Mouse (Mus musculus): ENCODE results near the gene Tmem247. TPM values are rescaled to one million over a fixed set of nuclear protein-coding genes. Genes with fewer than 3 reads are reported as not detected.
A peak's percentile ranks its signal among the peaks of the same experiment; 100 is the strongest.

Tmem247 gene
- total RNA-seq (2021), result not detected
- long read RNA-seq, result 0 reads

DNA sequence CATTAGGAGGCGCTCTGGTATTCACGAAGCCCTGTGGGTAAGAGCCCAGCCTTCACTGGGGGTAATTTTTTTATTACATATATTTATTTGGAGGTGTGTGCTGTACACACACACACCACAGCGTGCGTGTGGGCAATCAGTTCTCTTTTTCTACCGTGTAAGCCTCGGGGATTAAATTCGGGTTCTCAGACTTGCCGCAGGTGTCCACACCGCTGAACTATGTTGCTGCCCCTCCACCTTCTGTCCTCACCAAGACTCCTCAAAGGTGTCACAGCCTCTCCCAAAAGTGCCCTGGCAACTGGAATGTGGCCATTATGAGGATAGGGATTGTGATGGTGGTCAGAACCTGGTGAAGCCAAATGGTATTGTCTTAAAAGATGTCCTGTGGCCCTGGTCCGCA, at the start of gene Tmem247:
TSS of gene Tmem247 (plus strand) at position 301 of the 400 bp plus-strand sequence.
- no peak for DNase-seq (ENCODE audit: low spot score in 2 of 2)

GRCm38 (mm10) chr17:86870586-86870985, 46.6 kb upstream of the Tmem247 start:
- DNase-seq (ENCODE audit: low spot score in 2 of 2), result no peak

DNA sequence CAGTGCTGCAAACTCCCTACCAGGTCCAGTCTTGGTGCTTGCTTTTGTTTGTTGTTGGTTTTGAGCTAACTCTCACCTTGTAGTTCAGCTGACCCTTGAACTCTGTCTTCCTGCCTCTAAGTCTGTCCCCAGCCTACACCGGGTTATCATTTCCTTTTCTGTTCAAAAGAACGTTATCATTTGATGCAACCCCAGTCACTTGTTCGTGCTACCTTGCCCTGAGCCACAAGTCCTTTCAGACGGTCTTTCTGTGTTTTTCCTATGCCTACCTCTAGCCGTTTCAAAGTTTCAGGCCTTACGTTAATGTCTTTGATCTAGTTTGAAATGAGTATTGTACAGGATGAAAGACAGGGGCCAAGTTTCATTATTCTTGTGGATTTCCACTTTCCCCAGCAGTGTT, 44.5 kb upstream of the Tmem247 start:
- DNase-seq (ENCODE audit: low spot score in 2 of 2), result no peak

GRCm38 (mm10) chr17:86876940-86877339, 40.2 kb upstream of the Tmem247 start:
- DNase-seq (ENCODE audit: low spot score in 2 of 2), result no peak

DNA sequence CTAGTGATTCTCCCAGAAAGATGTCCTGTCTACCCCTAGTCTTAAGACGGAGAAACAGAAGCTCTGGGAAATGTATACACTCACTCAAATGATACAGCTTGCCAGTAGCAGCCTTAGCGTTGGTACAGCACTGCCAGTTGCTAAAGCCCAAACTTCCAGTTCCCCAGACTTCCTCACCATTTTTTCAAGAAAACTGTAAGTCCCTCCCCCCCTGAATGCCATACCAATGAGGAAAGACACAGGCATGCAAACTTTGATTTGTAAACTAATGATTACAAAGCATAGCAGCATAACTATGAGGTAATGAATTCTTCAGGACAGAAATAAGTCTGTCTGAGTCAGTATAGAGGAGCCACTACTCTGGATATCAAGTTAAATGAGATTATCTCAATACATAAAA, 39.4 kb upstream of the Tmem247 start:
- DNase-seq (ENCODE audit: low spot score in 2 of 2), result no peak

DNA sequence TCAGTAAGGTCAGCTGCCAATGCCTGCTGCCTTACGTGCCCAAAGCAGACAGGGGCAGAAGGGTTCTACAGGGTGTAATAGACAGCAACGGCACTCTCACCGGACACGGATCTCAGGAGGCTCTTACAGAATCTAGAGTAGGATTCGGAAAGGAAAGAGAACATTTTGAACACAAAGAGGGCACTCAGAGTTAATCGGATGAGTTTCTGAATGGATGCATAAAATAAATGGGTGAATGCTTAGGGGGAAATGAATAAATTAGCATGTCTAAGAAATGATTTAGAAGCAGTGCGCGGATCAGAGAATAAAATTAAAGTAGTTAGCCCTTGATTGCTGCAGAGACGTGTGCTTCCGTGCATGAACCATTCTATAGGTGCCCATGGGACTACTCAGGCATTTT, 37.1 kb upstream of the Tmem247 start:
- no peak for DNase-seq (ENCODE audit: low spot score in 2 of 2)

DNA sequence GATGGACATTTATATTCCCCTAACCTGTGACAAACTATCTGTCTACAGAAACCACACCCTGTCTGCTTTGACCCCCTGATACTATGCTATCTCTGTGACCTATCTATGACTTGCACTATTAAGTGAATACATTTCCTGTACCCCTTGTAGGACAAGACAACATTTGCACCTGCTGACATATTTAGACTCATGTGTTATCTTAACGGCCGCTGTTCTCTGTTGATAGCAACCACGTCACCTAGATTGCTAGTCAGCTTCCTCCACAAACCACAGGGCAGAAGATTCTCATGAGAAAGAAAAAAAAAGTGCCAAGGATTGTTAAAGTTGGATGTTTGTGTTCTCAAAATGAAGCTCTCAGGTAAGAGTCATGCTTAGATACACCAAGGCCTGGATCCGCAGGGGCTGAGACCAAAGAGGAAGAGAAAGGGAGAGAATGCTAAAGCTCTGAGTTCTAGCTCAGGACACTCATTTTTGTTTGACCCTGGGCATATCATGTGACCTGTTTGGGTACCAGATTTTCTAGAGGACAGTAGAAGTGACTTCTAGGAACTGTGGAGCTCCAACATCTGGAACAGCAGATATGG, 36.6 kb upstream of the Tmem247 start:
- DNase-seq (ENCODE audit: low spot score in 2 of 2), result no peak

GRCm38 (mm10) chr17:86895191-86895590, 22.0 kb upstream of the Tmem247 start:
- DNase-seq (ENCODE audit: low spot score in 2 of 2), result no peak

DNA sequence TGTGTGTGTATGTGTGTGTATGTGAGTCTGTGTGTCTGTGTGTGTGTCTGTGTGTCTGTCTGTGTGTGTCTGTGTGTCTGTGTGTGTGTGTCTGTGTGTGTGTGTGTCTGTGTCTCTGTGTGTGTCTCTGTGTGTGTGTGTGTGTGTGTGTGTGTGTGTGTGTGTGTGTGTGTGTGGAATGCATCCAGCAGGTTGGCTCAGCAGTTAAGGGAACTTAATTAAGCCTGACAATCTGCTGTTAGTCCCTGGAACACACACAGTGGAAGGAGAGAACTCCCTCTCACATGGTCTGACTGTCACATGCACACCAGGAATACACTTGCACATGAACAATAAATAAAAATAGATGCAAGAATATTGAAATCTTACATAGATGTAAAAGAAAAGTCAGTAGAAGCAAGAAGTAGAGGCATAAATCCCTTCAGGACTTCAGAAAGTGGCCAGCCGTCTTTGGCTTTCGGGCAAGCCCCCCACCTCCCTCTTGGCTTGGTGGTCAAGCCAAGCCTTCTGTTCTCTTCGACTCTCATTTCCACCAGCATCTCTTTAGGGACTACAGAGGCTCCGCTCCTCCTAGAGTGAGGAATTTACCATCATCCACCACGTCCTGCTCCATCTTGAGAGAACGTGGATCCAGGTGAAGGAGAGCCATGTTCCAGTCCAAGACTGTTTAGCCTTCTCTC, 19.5 kb upstream of the Tmem247 start:
- DNase-seq (ENCODE audit: low spot score in 2 of 2), result no peak

- DNase-seq (ENCODE audit: low spot score in 2 of 2), result no peak
Measured at GRCm38 (mm10) chr17:86899821-86900220, 17.3 kb upstream of the Tmem247 start.

- no peak for DNase-seq (ENCODE audit: low spot score in 2 of 2)
Measured at GRCm38 (mm10) chr17:86900564-86900963, 16.6 kb upstream of the Tmem247 start.

DNA sequence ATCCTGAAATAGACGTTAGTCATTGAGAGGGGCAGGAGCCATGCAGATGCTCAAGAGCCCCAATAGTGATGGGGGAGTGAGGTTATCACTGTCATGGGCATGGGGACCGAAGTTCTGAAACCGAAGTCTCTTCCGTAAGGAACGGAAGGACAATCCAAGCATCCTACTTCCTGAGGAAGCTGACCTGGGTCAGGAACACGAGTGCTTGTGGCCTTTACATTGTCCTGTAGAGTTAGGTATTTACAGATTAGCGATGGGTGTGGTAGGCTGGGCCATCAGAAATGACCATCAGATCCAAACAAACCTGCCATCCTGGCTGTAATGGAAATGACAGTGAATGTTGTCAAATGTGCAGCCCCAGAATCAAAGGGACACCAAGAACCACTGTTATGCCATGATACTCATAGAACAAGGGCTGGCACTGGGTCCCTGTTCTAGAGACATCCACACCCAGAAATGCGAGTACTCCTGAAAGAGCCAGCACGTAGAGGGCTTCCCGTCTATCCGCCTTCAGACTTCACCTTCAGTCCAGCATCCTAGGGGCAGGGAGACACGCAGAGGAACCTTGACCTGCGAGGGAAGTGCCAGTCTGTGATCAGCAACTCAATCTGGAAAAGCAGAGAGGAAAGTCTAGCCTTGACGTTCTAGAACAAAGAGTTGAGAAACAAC, 14.6 kb upstream of the Tmem247 start:
- no peak for DNase-seq (ENCODE audit: low spot score in 2 of 2)

DNA sequence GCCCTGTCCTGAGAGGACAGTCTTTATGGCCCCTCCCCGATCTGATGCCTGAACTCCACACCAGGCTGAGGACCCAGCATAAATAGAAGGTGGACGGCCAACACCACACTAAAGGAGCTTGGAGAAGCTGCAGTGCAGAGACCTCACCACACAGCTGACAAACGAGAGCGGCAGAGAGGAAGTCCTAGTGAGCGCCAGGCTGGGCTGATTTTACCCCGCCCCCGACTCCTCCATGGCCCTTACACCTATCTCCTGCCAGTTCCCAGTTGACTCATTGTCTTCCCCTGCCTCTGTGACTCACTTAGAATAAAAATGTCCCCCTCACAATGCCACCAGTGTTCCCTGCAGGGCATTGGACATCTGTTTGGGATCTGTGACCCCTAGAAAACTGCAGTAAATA, 13.6 kb upstream of the Tmem247 start:
- DNase-seq (ENCODE audit: low spot score in 2 of 2), result peak in 1 of 2 experiments; percentile 39

DNA sequence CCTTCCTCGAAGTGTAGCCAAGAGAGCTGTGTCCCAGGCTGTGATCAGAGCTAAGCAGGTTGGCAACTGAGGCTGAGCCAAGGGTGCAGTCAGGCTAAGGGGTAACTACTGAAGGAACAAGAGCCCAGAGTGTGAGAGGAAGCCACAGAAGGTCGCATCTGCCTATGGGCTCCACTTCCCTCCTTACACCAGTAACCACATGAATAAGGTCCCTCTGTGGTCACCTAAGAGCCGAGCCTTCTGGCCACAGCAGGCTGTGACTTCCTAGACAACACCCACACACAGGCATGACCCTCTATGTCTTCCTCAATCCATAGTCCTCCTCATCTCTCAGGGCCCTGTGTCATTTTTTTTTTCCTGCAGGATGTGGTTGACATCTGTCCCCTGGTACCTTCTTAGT, 12.9 kb upstream of the Tmem247 start:
- no peak for DNase-seq (ENCODE audit: low spot score in 2 of 2)

- peak; percentile 24 to 55 for DNase-seq (ENCODE audit: low spot score in 2 of 2)
Measured at GRCm38 (mm10) chr17:86905297-86906135, 11.6 kb upstream of the Tmem247 start.

DNA sequence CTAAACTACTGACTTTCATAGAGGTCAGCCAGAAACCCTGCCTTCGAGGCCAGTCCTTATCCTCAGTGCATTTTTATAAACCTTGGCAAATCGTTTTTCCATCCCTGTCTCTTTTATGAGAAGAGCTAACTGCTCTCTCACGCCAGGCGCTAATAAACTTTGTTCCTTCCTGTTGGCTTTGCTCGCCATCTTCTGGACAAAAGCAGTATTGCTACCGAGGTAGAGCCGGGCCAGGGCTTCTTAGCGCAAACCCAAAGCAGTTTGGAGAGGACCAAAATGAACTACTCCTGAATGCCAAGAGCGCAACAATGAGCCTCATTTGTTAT, 11.0 kb upstream of the Tmem247 start:
- peak; percentile 80 to 92 for DNase-seq (ENCODE audit: low spot score in 2 of 2)

DNA sequence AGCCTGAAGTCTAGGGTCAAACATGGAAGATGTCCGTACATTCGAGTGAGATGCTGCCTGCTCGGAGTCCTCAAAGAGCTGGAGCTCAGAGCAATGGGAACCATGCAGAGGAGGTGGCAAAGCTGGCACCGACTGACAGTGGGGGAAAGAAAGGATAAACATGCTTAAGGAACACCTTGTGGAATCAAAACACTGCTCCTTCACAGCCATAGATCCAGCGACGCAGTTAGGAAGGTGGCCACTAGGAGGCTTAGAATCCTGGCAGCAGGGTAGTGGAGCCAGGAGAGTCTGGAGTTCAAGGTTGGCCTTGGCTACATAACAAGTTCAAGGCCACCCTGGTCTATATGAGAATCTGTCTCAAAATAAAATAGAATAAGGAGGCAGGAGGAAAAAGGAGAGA, 10.5 kb upstream of the Tmem247 start:
- DNase-seq (ENCODE audit: low spot score in 2 of 2), result no peak

- no peak for DNase-seq (ENCODE audit: low spot score in 2 of 2)
Measured at GRCm38 (mm10) chr17:86907092-86907491, 10.1 kb upstream of the Tmem247 start.

GRCm38 (mm10) chr17:86908316-86908715, 8.8 kb upstream of the Tmem247 start:
- no peak for DNase-seq (ENCODE audit: low spot score in 2 of 2)

DNA sequence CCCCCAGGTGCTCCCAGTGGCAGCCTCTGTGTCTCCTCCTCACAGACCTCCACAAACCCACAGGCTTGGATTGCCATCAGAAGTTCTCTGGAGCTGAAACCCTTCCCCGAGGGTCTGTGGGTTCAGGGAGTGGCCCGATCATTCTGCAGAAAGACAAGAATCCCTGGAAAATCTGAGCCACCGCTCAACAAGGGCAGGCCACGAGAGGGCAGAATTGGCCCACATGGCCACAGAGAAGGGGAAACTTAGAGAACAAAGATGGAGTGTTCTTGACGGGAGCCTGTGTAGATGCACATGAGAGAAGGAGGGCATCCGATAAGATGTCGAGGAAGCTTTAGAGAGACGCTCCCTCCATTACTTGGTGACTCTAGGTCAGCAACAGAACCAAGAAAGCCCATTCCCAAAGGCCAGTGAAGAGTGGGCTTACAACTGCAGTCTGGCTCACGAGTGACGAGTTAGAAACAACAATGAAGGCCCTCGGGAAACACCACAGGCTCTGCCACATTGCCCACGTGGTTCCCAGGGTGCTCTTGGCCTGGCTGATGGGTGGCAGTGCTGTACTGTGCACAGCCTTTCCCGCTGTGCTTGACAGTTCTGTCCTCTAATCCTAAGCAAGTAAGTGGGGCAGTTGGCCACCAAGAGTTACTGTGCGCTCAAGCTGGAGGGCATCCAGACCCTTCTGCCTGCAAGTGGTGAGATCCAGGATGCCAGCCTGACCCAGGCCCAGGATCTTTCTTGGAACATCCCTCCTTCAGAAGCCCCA, 7.2 kb upstream of the Tmem247 start:
- peak in 1 of 2 experiments; percentile 67 for DNase-seq (ENCODE audit: low spot score in 2 of 2)

- no peak for DNase-seq (ENCODE audit: low spot score in 2 of 2)
Measured at GRCm38 (mm10) chr17:86911261-86911660, 5.9 kb upstream of the Tmem247 start.
